Mouse (Mus musculus): Measurements from ENCODE around the gene Gins2. TPM values are rescaled to one million over a fixed set of nuclear protein-coding genes. Genes with fewer than 3 reads are reported as not detected.
A peak's percentile ranks its signal among the peaks of the same experiment; 100 is the strongest.

Gins2 gene
- polyA plus RNA-seq, 1 experiment from 2014 or later, result 22.0 TPM

DNA sequence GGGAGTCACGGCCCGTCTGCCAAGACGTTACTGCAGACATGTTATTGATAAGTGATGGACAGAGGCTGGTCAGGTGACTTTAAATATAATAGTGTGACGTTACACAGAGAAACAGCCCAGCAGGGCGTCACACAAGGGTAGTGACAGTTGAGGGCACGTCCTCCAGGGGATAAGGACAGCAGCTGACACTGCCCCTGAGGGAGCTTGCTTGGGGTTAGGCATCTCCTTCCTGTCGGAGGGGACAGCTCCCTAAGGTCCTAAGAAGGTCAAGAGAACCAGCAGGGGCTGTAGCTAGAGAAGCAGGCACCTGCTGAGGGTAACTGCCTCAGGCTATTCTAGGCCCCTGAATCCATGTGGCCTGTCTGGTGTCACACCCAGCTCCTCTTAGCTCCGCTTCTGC, 17.5 kb downstream of the Gins2 start:
- Histone ChIP-seq H3K4me2 (ENCODE audit: low read length) (no peak overlapping the region), H3K9me3 (ENCODE audit: control insufficient read depth, low read length) (no peaks in the 10 kb centered on the region), H3K27me3 (replicated peaks; ENCODE audit: control insufficient read depth, insufficient read depth, low read length) (no peaks in the 10 kb centered on the region), H3K9ac (ENCODE audit: low read depth, low read length) (no peak overlapping the region), H3K4me1 (ENCODE audit: control insufficient read depth, insufficient read depth, low read depth, low read length) (peaks cover 2% of the 10 kb centered on the region; the same call in 1 of the 2 replicates), H3K36me3 (ENCODE audit: control insufficient read depth, insufficient read depth, low read length) (peaks cover 46% of the 10 kb centered on the region), H3K4me3 (ENCODE audit: low read length) (no peak overlapping the region), H3K27ac (ENCODE audit: low read depth, low read length) (no peak overlapping the region)
- ATAC-seq, result no peak
- WGBS, result 74% methylated on average over 8 of the region's 8 CpGs

DNA sequence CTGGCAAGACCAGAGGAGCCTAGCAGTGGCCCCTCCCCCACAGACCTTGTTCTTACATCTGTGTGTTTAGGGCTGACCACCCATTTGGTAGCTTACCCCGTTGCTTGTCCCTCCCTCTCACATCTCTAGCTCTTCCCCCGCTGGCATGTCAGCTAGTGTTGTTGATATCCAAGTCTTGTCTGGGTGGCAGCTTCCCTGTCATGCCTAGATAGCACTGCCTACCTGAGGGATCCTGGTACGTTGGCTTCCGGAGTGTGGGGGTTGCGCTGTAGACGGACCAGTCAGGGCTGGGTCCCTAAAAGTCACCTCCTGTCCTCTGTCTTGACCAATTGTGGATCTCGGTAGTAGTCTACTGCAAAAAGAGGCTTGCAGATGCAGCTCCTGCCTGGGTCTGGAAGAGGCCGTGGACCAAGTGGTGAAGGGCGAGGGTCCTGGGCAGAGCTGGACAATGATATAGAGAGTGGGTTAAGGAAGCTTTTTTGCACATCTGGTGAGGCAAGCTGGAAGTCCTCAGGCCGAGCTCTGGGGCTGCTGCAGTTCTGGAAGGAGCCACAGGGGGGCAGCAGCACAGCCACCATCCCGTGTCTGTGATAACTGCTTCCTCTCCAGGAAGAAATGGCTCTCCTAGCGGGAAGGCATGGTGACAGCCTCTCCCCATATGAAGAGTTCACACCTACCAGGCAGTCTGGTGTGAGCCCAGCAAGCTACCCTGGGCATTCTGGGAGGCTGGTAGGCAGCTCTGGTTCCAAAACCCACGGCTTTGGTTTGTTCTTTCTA, 19.0 kb downstream of the Gins2 start:
- Histone ChIP-seq H3K36me3 (ENCODE audit: control insufficient read depth, insufficient read depth, low read length) (peaks cover 41% of the 10 kb centered on the region), H3K4me3 (ENCODE audit: low read length) (no peak overlapping the region), H3K27ac (ENCODE audit: low read depth, low read length) (no peak overlapping the region), H3K4me2 (ENCODE audit: low read length) (no peak overlapping the region), H3K9me3 (ENCODE audit: control insufficient read depth, low read length) (no peaks in the 10 kb centered on the region), H3K27me3 (replicated peaks; ENCODE audit: control insufficient read depth, insufficient read depth, low read length) (no peaks in the 10 kb centered on the region), H3K4me1 (ENCODE audit: control insufficient read depth, insufficient read depth, low read depth, low read length) (peaks cover 9% of the 10 kb centered on the region), H3K9ac (ENCODE audit: low read depth, low read length) (no peak overlapping the region)
- ATAC-seq, result no peak
- 58% methylated on average over 13 of the region's 13 CpGs for WGBS

DNA sequence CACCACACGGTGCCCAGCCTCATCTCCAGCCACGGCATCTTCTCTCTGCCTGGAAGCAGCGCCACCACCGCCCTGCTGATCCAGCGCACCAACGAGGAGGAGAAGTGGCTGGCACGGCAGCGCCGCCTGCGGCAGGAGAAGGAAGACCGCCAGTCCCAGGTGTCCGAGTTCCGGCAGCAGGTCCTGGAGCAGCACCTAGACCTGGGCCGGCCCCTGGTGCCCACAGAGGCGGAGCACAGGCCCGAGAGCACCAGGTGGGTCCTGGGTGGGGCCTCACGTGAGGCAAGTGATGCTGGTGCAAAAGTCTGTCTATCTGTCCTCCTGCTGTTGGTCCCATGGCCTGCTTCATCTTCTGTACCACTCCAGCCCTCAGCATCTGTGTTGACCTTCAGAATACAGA, 20.0 kb downstream of the Gins2 start:
- Histone ChIP-seq H3K36me3 (ENCODE audit: control insufficient read depth, insufficient read depth, low read length) (peaks cover 38% of the 10 kb centered on the region), H3K4me2 (ENCODE audit: low read length) (no peak overlapping the region), H3K9me3 (ENCODE audit: control insufficient read depth, low read length) (no peaks in the 10 kb centered on the region), H3K4me1 (ENCODE audit: control insufficient read depth, insufficient read depth, low read depth, low read length) (peaks cover 17% of the 10 kb centered on the region), H3K4me3 (ENCODE audit: low read length) (no peak overlapping the region), H3K27me3 (replicated peaks; ENCODE audit: control insufficient read depth, insufficient read depth, low read length) (no peaks in the 10 kb centered on the region), H3K9ac (ENCODE audit: low read depth, low read length) (no peak overlapping the region), H3K27ac (ENCODE audit: low read depth, low read length) (no peak overlapping the region)
- 95% methylated on average over 17 of the region's 17 CpGs for WGBS
- ATAC-seq, result no peak

DNA sequence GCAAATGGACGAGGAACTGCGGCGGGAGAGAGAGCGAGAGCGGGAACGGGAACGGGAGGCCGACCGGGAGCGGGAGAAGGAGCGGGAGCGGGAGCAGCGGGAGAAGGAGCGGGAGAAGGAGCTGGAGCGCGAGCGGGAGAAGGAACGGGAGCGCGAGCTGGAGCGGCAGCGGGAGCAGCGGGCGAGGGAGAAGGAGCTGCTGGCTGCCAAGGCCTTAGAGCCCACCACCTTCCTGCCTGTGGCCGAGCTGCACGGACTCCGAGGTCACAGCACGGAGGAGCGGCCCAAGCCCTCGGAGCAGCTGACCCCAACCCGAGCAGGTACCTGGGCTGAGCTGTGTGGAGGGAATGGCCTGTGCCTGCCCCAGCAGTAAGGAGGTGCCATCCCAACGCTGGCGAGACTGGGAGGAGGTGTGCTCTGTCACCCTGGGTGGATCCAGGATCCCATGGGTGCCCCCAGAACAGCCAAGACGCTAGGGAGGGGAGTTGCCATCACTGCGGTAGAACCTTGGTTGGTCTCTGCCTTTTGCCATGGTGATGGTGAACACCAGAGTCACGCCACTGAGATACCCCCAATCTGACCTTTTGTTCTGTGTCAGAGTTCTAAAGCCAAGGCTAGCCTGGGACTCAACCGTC, 20.8 kb downstream of the Gins2 start:
- Histone ChIP-seq H3K4me1 (ENCODE audit: control insufficient read depth, insufficient read depth, low read depth, low read length) (peaks cover 26% of the 10 kb centered on the region), H3K9ac (ENCODE audit: low read depth, low read length) (no peak overlapping the region)

DNA sequence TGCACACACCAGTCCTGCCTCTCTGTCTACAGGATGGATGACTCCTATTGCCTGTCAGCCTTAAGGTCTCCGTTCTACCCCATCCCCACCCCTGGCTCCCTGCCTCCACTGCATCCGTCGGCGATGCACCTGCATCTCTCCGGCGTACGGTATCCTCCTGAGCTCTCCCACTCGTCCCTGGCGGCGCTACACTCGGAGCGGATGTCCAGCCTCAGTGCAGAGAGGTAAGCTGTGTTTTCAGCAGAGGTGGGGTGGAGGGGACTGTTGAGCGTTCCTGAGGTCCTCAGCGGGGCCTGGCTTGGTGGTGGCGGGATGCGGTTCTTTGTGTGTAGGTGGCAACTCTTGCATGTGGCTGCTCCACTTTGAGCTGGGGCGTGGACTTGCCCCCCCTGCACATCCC, 21.4 kb downstream of the Gins2 start:
- peaks cover 31% of the 10 kb centered on the region for H3K4me1 ChIP-seq (ENCODE audit: control insufficient read depth, insufficient read depth, low read depth, low read length)
- peaks cover 31% of the 10 kb centered on the region for H3K36me3 ChIP-seq (ENCODE audit: control insufficient read depth, insufficient read depth, low read length)

More for the DNA sequence above, 20.8 kb downstream of the Gins2 start:
- Histone ChIP-seq H3K27ac (ENCODE audit: low read depth, low read length) (no peak overlapping the region), H3K4me2 (ENCODE audit: low read length) (no peak overlapping the region), H3K27me3 (replicated peaks; ENCODE audit: control insufficient read depth, insufficient read depth, low read length) (no peaks in the 10 kb centered on the region), H3K36me3 (ENCODE audit: control insufficient read depth, insufficient read depth, low read length) (peaks cover 33% of the 10 kb centered on the region), H3K4me3 (ENCODE audit: low read length) (no peak overlapping the region), H3K9me3 (ENCODE audit: control insufficient read depth, low read length) (no peaks in the 10 kb centered on the region)
- WGBS, result 96% methylated on average over 37 of the region's 37 CpGs
- no peak for ATAC-seq

DNA sequence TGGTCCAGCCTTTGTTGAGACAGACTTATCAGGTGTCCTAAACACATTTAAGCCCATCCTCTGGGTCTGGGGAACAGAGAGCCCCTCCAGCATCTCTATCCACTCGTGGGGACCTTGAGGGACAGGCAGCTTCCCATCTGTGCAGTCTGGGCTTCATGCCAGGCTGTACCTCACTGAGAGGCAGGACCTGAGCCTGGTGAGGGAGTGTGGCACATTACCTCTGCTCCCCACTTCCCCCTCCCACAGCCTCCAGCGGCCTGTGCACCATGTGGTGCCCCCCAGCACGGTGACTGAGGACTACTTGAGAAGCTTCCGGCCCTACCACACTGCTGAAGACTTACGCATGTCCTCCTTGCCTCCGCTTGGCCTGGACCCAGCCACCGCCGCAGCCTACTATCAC, 22.4 kb downstream of the Gins2 start:
- H3K4me2 ChIP-seq (ENCODE audit: low read length), result no peak overlapping the region
- no peak for ATAC-seq
- peaks cover 39% of the 10 kb centered on the region for H3K4me1 ChIP-seq (ENCODE audit: control insufficient read depth, insufficient read depth, low read depth, low read length)
- no peak overlapping the region for H3K4me3 ChIP-seq (ENCODE audit: low read length)
- WGBS, result 72% methylated on average over 8 of the region's 8 CpGs
- H3K27ac ChIP-seq (ENCODE audit: low read depth, low read length), result no peak overlapping the region
- peaks cover 29% of the 10 kb centered on the region for H3K36me3 ChIP-seq (ENCODE audit: control insufficient read depth, insufficient read depth, low read length)
- no peak overlapping the region for H3K9ac ChIP-seq (ENCODE audit: low read depth, low read length)
- H3K27me3 ChIP-seq (replicated peaks; ENCODE audit: control insufficient read depth, insufficient read depth, low read length), result no peaks in the 10 kb centered on the region
- no peaks in the 10 kb centered on the region for H3K9me3 ChIP-seq (ENCODE audit: control insufficient read depth, low read length)

More for the DNA sequence above, 21.4 kb downstream of the Gins2 start:
- Histone ChIP-seq H3K9ac (ENCODE audit: low read depth, low read length) (no peak overlapping the region), H3K27me3 (replicated peaks; ENCODE audit: control insufficient read depth, insufficient read depth, low read length) (no peaks in the 10 kb centered on the region), H3K9me3 (ENCODE audit: control insufficient read depth, low read length) (no peaks in the 10 kb centered on the region), H3K4me2 (ENCODE audit: low read length) (no peak overlapping the region), H3K27ac (ENCODE audit: low read depth, low read length) (no peak overlapping the region), H3K4me3 (ENCODE audit: low read length) (no peak overlapping the region)
- WGBS, result 94% methylated on average over 17 of the region's 17 CpGs
- no peak for ATAC-seq

DNA sequence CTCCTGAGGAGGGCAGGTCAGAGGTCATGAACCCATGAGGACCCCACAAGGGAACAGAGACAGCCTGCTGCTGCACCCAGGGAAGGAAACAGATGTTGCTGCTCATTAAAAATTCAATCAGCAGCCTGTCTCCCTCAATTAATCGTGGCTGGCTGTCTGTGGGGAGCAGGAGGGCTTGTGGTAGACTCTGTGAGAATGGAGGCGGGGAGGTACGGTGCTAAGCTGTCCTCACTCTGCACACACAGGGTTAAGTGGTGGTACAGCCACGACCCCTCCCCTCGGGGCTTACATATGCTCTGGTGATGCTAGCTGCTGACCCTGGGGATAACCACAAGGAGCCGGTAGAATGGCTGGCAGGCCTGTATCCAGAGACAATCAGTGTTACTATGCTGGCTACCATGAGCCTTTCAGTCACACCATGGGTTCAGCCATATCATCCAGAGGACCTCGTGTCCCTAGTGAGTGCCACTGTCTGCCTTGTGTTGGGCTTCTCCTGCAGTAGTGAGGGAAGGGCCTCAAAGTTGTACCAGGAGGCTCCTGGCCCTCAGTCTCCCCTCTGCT, 23.9 kb downstream of the Gins2 start:
- H3K27ac ChIP-seq (ENCODE audit: low read depth, low read length), result peak overlapping the region; percentile 13; the same call in 1 of the 2 replicates
- no peaks in the 10 kb centered on the region for H3K9me3 ChIP-seq (ENCODE audit: control insufficient read depth, low read length)
- no peak overlapping the region for H3K4me2 ChIP-seq (ENCODE audit: low read length)
- WGBS, result 12% methylated on average over 7 of the region's 7 CpGs
- ATAC-seq, result no peak
- H3K27me3 ChIP-seq (replicated peaks; ENCODE audit: control insufficient read depth, insufficient read depth, low read length), result no peaks in the 10 kb centered on the region
- H3K36me3 ChIP-seq (ENCODE audit: control insufficient read depth, insufficient read depth, low read length), result peaks cover 27% of the 10 kb centered on the region
- H3K4me1 ChIP-seq (ENCODE audit: control insufficient read depth, insufficient read depth, low read depth, low read length), result peaks cover 52% of the 10 kb centered on the region
- H3K4me3 ChIP-seq (ENCODE audit: low read length), result no peak overlapping the region
- H3K9ac ChIP-seq (ENCODE audit: low read depth, low read length), result no peak overlapping the region

DNA sequence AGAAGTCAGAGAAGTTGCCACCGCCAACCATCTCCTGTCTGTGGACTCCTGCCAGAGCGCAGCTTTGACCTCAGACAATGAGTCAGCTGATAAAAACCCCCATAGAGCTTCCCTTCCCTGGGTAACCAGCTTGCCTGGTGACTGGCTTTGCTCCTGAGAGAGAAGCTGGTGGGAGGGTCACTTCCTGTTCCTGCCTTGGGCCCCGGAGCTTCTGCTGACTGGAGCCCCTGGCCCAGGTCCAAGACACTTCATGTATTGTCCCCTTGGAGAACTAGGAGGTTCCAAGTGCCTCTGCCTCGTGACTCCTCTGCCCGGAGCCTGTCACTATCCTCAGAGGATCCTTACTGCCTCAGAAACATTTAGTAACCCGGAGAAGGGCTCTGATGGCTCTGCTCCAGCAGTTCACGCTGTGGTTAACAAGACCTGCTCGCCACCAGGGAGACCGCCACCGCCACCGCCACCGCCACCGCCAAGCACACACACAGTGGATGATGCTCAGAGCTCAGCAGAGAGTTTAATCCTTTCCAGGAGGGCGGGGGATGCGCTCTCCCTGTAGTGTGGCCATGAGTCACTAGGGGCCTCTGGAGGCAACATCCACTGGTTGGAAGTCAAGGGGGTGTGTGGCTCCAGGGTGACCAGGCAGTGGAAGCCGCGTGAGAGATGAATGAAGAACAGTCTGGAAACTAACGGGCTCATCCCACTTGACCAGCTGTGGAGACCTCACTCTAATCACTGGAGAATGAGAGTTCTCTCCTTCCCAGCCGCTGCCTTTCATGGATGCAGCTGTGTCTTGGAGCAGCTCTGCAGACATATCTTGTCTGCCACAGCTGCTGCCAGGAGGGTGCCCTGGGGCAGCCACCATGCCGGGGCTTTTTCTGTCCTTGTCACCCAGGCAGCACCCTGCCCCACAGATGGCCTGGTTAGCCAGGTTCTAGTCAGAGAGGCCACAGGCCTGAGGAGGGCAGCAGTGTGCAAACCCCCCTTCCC, 25.0 kb downstream of the Gins2 start:
- peak overlapping the region; percentile 10; the same call in 1 of the 2 replicates for H3K4me2 ChIP-seq (ENCODE audit: low read length)
- peaks cover 63% of the 10 kb centered on the region for H3K4me1 ChIP-seq (ENCODE audit: control insufficient read depth, insufficient read depth, low read depth, low read length)
- peaks cover 22% of the 10 kb centered on the region for H3K36me3 ChIP-seq (ENCODE audit: control insufficient read depth, insufficient read depth, low read length)
- peak overlapping the region; percentile 59 for H3K27ac ChIP-seq (ENCODE audit: low read depth, low read length)
- 10% methylated on average over 20 of the region's 20 CpGs for WGBS
- no peaks in the 10 kb centered on the region for H3K27me3 ChIP-seq (replicated peaks; ENCODE audit: control insufficient read depth, insufficient read depth, low read length)
- no peaks in the 10 kb centered on the region for H3K9me3 ChIP-seq (ENCODE audit: control insufficient read depth, low read length)
- H3K9ac ChIP-seq (ENCODE audit: low read depth, low read length), result no peak overlapping the region
- peak; percentile 62 for ATAC-seq
- no peak overlapping the region for H3K4me3 ChIP-seq (ENCODE audit: low read length)

Data from hindbrain, embryonic 16.5 days (tissue).